Mouse (Mus musculus) limb, embryonic 14.5 days (tissue): ENCODE results near the gene 1700017B05Rik. TPM values are rescaled to one million over a fixed set of nuclear protein-coding genes. Genes with fewer than 3 reads are reported as not detected.
"Not testable (repeated sequence)": the region's sequence is repeated elsewhere in the genome, so short reads cannot be mapped to it uniquely, and the experiment has no call there.

ENCODE experiments used
- ATAC-seq: fragments of 200-750 bp; cut with Nextera tagmentation; 2 replicates; pipeline ENCODE4 v1.8.0; 2017; ENCODE audit warnings: low read depth, moderate number of reproducible peaks, moderate TSS enrichment; ENCODE audit not compliant: low FRiP score
- DNase-seq: peaks from one replicate; pipeline ENCODE4 v3.0.0-alpha.2; 2015; ENCODE audit warnings: low spot score
- H3K27ac ChIP-seq: fragments of 300-500 bp; sonication (generic); replicated peaks from 2 replicates; pipeline ENCODE4 v1.5.1; 2014; ENCODE audit warnings: low read depth, mild to moderate bottlenecking, low read length, moderate library complexity, mixed read lengths
- H3K27me3 ChIP-seq: fragments of 300-500 bp; sonication (generic); 2 replicates; pipeline ENCODE4 v1.6.1; 2014; ENCODE audit warnings: low read length, mixed read lengths; ENCODE audit not compliant: control insufficient read depth, insufficient read depth
- H3K36me3 ChIP-seq: fragments of 300-500 bp; sonication (generic); 2 replicates; pipeline ENCODE4 v1.6.1; 2014; ENCODE audit warnings: mild to moderate bottlenecking, low read length, moderate library complexity, mixed read lengths; ENCODE audit not compliant: control insufficient read depth, insufficient read depth
- H3K4me1 ChIP-seq: fragments of 300-500 bp; sonication (generic); 2 replicates; pipeline ENCODE4 v1.6.1; 2014; ENCODE audit warnings: antibody characterized with exemption, low read length, mixed read lengths; ENCODE audit not compliant: control insufficient read depth, insufficient read depth
- H3K4me2 ChIP-seq: fragments of 300-500 bp; sonication (generic); replicated peaks from 2 replicates; pipeline ENCODE4 v1.6.1; 2014; ENCODE audit warnings: low read depth, mild to moderate bottlenecking, low read length, moderate library complexity; ENCODE audit not compliant: severe bottlenecking
- H3K4me3 ChIP-seq: fragments of 300-500 bp; sonication (generic); replicated peaks from 2 replicates; pipeline ENCODE4 v1.5.1; 2014; ENCODE audit warnings: low read length
- H3K9ac ChIP-seq: fragments of 300-500 bp; sonication (generic); 2 replicates; pipeline ENCODE4 v1.6.1; 2014; ENCODE audit warnings: mild to moderate bottlenecking, low read depth, low read length, moderate library complexity; ENCODE audit not compliant: severe bottlenecking
- H3K9me3 ChIP-seq: fragments of 300-500 bp; sonication (generic); 2 replicates; pipeline ENCODE4 v1.6.1; 2016; ENCODE audit warnings: low read length; ENCODE audit not compliant: control insufficient read depth
- POLR2A ChIP-seq: fragments of 200-500 bp; IDR thresholded peaks from 2 replicates; pipeline ENCODE4 v1.8.0; 2012; ENCODE audit warnings: inconsistent platforms, mild to moderate bottlenecking, moderate library complexity, borderline replicate concordance; ENCODE audit not compliant: insufficient read depth, insufficient read length; ENCODE audit errors: extremely low read depth
- WGBS: fragments of 180-500 bp; shearing (Covaris S2); extraction: QIAGEN DNeasy Blood & Tissue Kit; methylation state at CpG from one replicate; pipeline ENCODE4 v1.1.7; 2014; 5-methylcytosine and 5-hydroxymethylcytosine counted together
- polyA plus RNA-seq, 2 experiments: library from polyadenylated mRNA; depleted of rRNA in 1 of 2; stranded (reverse) in 1 of 2; unstranded in 1 of 2; fragments of >200 nt; fragmentation: Nextera tagmentation in 1 of 2; extraction: Ambion mirVana in 1 of 2; gene quantifications; 2 replicates each; pipeline versions ENCODE4 v1.2.1 to v1.2.3; 2012 to 2014

The 1700017B05Rik gene
- polyA plus RNA-seq, 2 experiments, result 11.1 to 18.0 TPM

DNA sequence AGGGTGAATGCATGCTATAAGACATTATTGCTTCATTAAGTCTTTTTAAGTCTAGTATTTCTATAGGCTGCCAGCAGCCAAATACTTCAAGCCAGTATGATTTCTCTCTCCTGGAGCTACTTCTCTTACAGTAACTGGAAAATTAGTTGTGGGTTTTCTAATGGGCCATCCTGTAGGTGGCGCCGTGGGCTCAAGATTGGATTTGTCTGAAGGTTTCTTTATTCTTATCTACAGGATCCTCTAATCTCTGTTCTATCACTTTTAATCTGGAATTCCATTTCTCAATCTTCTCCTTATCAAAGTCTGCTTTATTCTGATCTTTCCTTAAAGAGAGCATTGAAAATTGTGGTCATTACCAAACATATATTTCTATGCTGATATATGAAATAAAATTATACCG is 53.1 kb downstream of the 1700017B05Rik start:
- ATAC-seq (no peak), DNase-seq (peak; percentile 53)
- H3K4me2 ChIP-seq, result no peak overlapping the region
- H3K4me1 ChIP-seq, result no peaks in the 10 kb centered on the region
- no peaks in the 10 kb centered on the region for H3K27me3 ChIP-seq
- H3K36me3 ChIP-seq, result no peaks in the 10 kb centered on the region
- no peak overlapping the region for H3K9ac ChIP-seq
- no peaks in the 10 kb centered on the region for H3K9me3 ChIP-seq
- H3K27ac ChIP-seq, result no peak overlapping the region
- 30% methylated on average over 3 of the region's 3 CpGs for WGBS
- H3K4me3 ChIP-seq, result no peak overlapping the region
- no peak for TF ChIP-seq POLR2A

GRCm38 (mm10) chr9:57206896-57207295 is 55.5 kb downstream of the 1700017B05Rik start:
- DNase-seq (no peak), ATAC-seq (no peak)
- Histone ChIP-seq H3K9me3 (no peaks in the 10 kb centered on the region), H3K27me3 (no peaks in the 10 kb centered on the region), H3K4me2 (no peak overlapping the region), H3K4me1 (no peaks in the 10 kb centered on the region), H3K27ac (no peak overlapping the region), H3K4me3 (no peak overlapping the region), H3K9ac (no peak overlapping the region), H3K36me3 (no peaks in the 10 kb centered on the region)
- TF ChIP-seq POLR2A, result no peak
- 78% methylated on average over 2 of the region's 2 CpGs for WGBS

GRCm38 (mm10) chr9:57203571-57203970 is 58.8 kb downstream of the 1700017B05Rik start:
- not testable (repeated sequence) for DNase-seq, H3K27ac ChIP-seq, H3K9me3 ChIP-seq, H3K4me2 ChIP-seq, ATAC-seq, H3K27me3 ChIP-seq, H3K9ac ChIP-seq, H3K4me1 ChIP-seq, H3K4me3 ChIP-seq, H3K36me3 ChIP-seq
- WGBS, result 82% methylated on average over 12 of the region's 13 CpGs

Other genes with a start within 250 kb of the 1700017B05Rik start
- 77.0 and 121 TPM in 2 replicates for gene Sin3a, start 190.6 kb downstream of the 1700017B05Rik start, polyA plus RNA-seq (2012; rRNA removed)
- gene Sin3a, start 190.6 kb downstream of the 1700017B05Rik start, polyA plus RNA-seq (2014; fragmentation: Nextera tagmentation; extraction: Ambion mirVana), result 35.7 and 39.0 TPM in 2 replicates
- gene Man2c1, start 131.9 kb downstream of the 1700017B05Rik start, polyA plus RNA-seq (2012; rRNA removed), result 177 and 268 TPM in 2 replicates
- gene Man2c1, start 131.9 kb downstream of the 1700017B05Rik start, polyA plus RNA-seq (2014; fragmentation: Nextera tagmentation; extraction: Ambion mirVana), result 41.3 and 46.7 TPM in 2 replicates
- 13.5 and 15.4 TPM in 2 replicates for gene Neil1, start 114.3 kb downstream of the 1700017B05Rik start, polyA plus RNA-seq (2012; rRNA removed)
- gene Neil1, start 114.3 kb downstream of the 1700017B05Rik start, polyA plus RNA-seq (2014; fragmentation: Nextera tagmentation; extraction: Ambion mirVana), result 5.4 and 7.5 TPM in 2 replicates
- 125 and 147 TPM in 2 replicates for gene Commd4, start 104.3 kb downstream of the 1700017B05Rik start, polyA plus RNA-seq (2012; rRNA removed)
- gene Commd4, start 104.3 kb downstream of the 1700017B05Rik start, polyA plus RNA-seq (2014; fragmentation: Nextera tagmentation; extraction: Ambion mirVana), result 93.2 and 95.2 TPM in 2 replicates
- gene Trcg1, start 26.1 kb downstream of the 1700017B05Rik start, polyA plus RNA-seq (2012; rRNA removed), result not detected in 2 replicates
- gene Trcg1, start 26.1 kb downstream of the 1700017B05Rik start, polyA plus RNA-seq (2014; fragmentation: Nextera tagmentation; extraction: Ambion mirVana), result not detected in 2 replicates
- 32.1 and 32.8 TPM in 2 replicates for gene Ppcdc, start 177.5 kb upstream of the 1700017B05Rik start, polyA plus RNA-seq (2012; rRNA removed)
- gene Ppcdc, start 177.5 kb upstream of the 1700017B05Rik start, polyA plus RNA-seq (2014; fragmentation: Nextera tagmentation; extraction: Ambion mirVana), result 22.1 and 27.5 TPM in 2 replicates
- 33.8 and 45.3 TPM in 2 replicates for gene Scamp5, start 205.4 kb upstream of the 1700017B05Rik start, polyA plus RNA-seq (2012; rRNA removed)
- 10.0 and 12.5 TPM in 2 replicates for gene Scamp5, start 205.4 kb upstream of the 1700017B05Rik start, polyA plus RNA-seq (2014; fragmentation: Nextera tagmentation; extraction: Ambion mirVana)
- gene Rpp25, start 241.4 kb upstream of the 1700017B05Rik start, polyA plus RNA-seq (2012; rRNA removed), result 0.60 and 0.74 TPM in 2 replicates
- gene Rpp25, start 241.4 kb upstream of the 1700017B05Rik start, polyA plus RNA-seq (2014; fragmentation: Nextera tagmentation; extraction: Ambion mirVana), result 0.94 and 1.5 TPM in 2 replicates